Mouse (Mus musculus): Measurements from ENCODE around the gene 1700029J07Rik.

GRCm38 (mm10) chr8:45936986-45937385, 38.1 kb downstream of the 1700029J07Rik start:
- no peak for TF ChIP-seq POLR2A (IDR thresholded peaks at IDR 0.05; ENCODE audit: insufficient read length, low read depth)
- TF ChIP-seq POLR2AphosphoS2 (IDR thresholded peaks at IDR 0.05; ENCODE audit: insufficient read length, low read depth), result no peak
- TF ChIP-seq REST (IDR thresholded peaks at IDR 0.05; ENCODE audit: insufficient read depth, insufficient read length), result no peak
- TF ChIP-seq MAX (IDR thresholded peaks at IDR 0.05; ENCODE audit: low read depth), result no peak
- TF ChIP-seq SRF (IDR thresholded peaks at IDR 0.05; ENCODE audit: control insufficient read depth, insufficient read length, low read depth), result no peak
- TF ChIP-seq E2F4 (IDR thresholded peaks at IDR 0.05; ENCODE audit: insufficient read depth), result no peak
